Mouse (Mus musculus) kidney, adult 10 weeks (tissue): ENCODE results near the gene Tecpr1. TPM values are rescaled to one million over a fixed set of nuclear protein-coding genes. Genes with fewer than 3 reads are reported as not detected.

Experiments used
- polyA plus RNA-seq: library from polyadenylated mRNA; stranded (reverse); fragments of 350-450 nt; fragmentation: Illumina TruSeq; extraction: RNeasy Lipid Tissue Mini Kit (QIAGEN cat#74804); gene quantifications from one replicate; pipeline ENCODE4 v1.2.3, GENCODE M21; 2014; ENCODE audit warnings: low read depth, low replicate concordance

Tecpr1 gene
- 2.0 TPM for polyA plus RNA-seq

DNA sequence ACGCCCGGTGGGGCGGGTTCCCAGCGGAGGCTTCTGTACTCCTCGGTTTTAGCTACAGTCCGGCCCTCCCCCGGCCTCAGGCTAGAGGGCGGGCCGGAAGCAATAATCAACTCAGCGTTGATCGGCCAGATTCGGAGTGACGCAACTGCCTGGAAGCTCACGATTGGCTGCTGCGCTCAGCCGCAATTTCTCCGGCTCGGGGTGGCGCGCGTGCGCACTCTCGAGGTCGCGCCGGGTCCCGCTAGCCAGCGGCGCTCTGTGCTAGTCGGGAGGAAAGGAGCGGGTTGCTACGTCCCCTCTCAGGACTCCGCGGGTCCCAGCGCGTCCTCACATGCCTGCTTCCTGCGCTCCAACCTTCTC is at the start of gene Tecpr1:
Tecpr1 (minus strand) TSS at position 113 of the 360 bp plus-strand sequence.

GRCm38 (mm10) chr5:144243901-144244487 is 20.6 kb upstream of the Tecpr1 start, which contains the start of gene Bri3:
TSS of gene Bri3 (plus strand) at chr5:144244437.

DNA sequence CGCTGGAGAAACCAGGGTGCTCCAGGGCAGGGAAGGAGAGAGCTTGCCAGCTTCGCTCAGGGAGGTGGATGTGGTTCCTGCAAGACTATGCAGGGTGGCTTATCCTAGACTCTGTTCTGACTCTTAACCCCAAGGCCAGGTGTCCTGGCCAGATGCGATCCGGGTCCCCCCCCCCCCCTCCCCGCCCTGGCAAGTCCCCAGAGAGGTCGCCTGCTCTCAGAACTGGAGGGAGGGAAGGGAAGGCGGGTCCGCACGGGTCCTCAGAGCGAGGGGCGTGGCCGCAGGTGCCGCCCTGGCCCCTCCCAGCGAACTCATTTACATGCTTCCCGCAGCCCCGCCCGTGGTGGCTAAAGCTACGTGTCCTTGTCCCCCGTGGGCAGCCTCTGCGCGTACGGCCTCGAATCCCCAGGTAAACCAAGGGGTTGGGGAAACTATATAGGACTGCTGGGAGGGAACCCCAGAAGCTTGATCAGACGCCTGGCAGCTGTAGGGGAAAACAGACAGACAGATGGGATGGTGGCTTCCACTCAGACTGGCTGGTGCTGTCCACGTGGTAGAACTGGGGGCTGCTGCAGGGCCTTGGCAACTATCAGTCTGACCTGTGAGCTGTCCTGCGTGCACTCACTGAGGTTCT is 33.3 kb downstream of the Tecpr1 start, which contains the start of gene Bhlha15:
Bhlha15 (plus strand) TSS at position 337 of the 634 bp plus-strand sequence.

Other genes with a start within 250 kb of the Tecpr1 start
- gene Ccz1, start 208.7 kb downstream of the Tecpr1 start, polyA plus RNA-seq, result 99.8 TPM
- gene Ocm, start 196.9 kb downstream of the Tecpr1 start, polyA plus RNA-seq, result not detected
- 17.5 TPM for gene Lmtk2, start 123.2 kb downstream of the Tecpr1 start, polyA plus RNA-seq
- not detected for gene Bhlha15, start 33.3 kb downstream of the Tecpr1 start, polyA plus RNA-seq
- gene Bri3, start 20.8 kb upstream of the Tecpr1 start, polyA plus RNA-seq, result 128 TPM
- 28.9 TPM for gene Baiap2l1, start 134.5 kb upstream of the Tecpr1 start, polyA plus RNA-seq